ENCODE assay signal across 8 mouse cellular contexts in genomic region chr12:69357300-69357646, GRCm38 (mm10). TPM values are rescaled to one million over a fixed set of nuclear protein-coding genes. Genes with fewer than 3 reads are reported as not detected.
DNase-seq lines count a peak whose midpoint lies in the region; ATAC-seq lines count a peak whose summit lies in the region.

No protein-coding gene starts in this region.

- WGBS in embryonic facial prominence, embryonic 12.5 days = 6% methylated on average over 13 of the region's 13 CpGs
- 5% methylated on average over 13 of the region's 13 CpGs for WGBS in hindbrain, embryonic 15.5 days
- WGBS in midbrain, embryonic 16.5 days = 6% methylated on average over 13 of the region's 13 CpGs

- H3K27me3 ChIP-seq in embryonic facial prominence, embryonic 12.5 days = no peaks in the 10 kb centered on the region
- no peaks in the 10 kb centered on the region for H3K27me3 ChIP-seq in hindbrain, embryonic 15.5 days
- no peaks in the 10 kb centered on the region for H3K27me3 ChIP-seq in midbrain, embryonic 16.5 days (ENCODE audit: control insufficient read depth, insufficient read depth, low read depth, low read length)

- H3K9ac ChIP-seq in embryonic facial prominence, embryonic 12.5 days = peak overlapping the region; percentile 92; the same call in 1 of the 2 replicates
- peak overlapping the region; percentile 76 for H3K9ac ChIP-seq in hindbrain, embryonic 15.5 days
- H3K9ac ChIP-seq in midbrain, embryonic 16.5 days (ENCODE audit: low read depth, low read length) = peak overlapping the region; percentile 59

- peak; percentile 13 for DNase-seq in left cerebral cortex, postnatal 4 days
- DNase-seq in left cerebral cortex, adult 18-20 months (ENCODE audit: low spot score in 2 of 2) = no peak
- no peak for DNase-seq in T-cell, adult 2 months (ENCODE audit: low spot score)
- no peak for DNase-seq in urinary bladder, adult 18-20 months (ENCODE audit: low spot score in 2 of 2)

- H3K4me3 ChIP-seq in embryonic facial prominence, embryonic 12.5 days = peak overlapping the region; percentile 83
- H3K4me3 ChIP-seq in hindbrain, embryonic 15.5 days = peak overlapping the region; percentile 84
- H3K4me3 ChIP-seq in midbrain, embryonic 16.5 days (ENCODE audit: low read depth, low read length) = peak overlapping the region; percentile 92

- 0 out of 2 replicates have a peak, but pooled peaks cover under 1% of the 10 kb centered on the region for H3K4me1 ChIP-seq in embryonic facial prominence, embryonic 12.5 days
- peaks cover 22% of the 10 kb centered on the region for H3K4me1 ChIP-seq in hindbrain, embryonic 15.5 days (replicated peaks)
- peaks cover 14% of the 10 kb centered on the region for H3K4me1 ChIP-seq in midbrain, embryonic 16.5 days (ENCODE audit: control insufficient read depth, insufficient read depth, low read length)

- H3K9me3 ChIP-seq in embryonic facial prominence, embryonic 12.5 days = no peaks in the 10 kb centered on the region
- no peaks in the 10 kb centered on the region for H3K9me3 ChIP-seq in hindbrain, embryonic 15.5 days
- no peaks in the 10 kb centered on the region for H3K9me3 ChIP-seq in midbrain, embryonic 16.5 days (replicated peaks; ENCODE audit: control insufficient read depth, low read length, poor library complexity, severe bottlenecking)

- intact Hi-C loops in left cerebral cortex, postnatal 4 days (cut with DNase I) = no loop called here

- peaks cover 16% of the 10 kb centered on the region for H3K36me3 ChIP-seq in embryonic facial prominence, embryonic 12.5 days
- H3K36me3 ChIP-seq in hindbrain, embryonic 15.5 days = peaks cover 17% of the 10 kb centered on the region
- H3K36me3 ChIP-seq in midbrain, embryonic 16.5 days (ENCODE audit: control insufficient read depth, insufficient read depth, low read length) = peaks cover 5% of the 10 kb centered on the region; the same call in 1 of the 2 replicates

- H3K27ac ChIP-seq in embryonic facial prominence, embryonic 12.5 days = no peak overlapping the region
- peak overlapping the region; percentile 80; the same call in 1 of the 2 replicates for H3K27ac ChIP-seq in hindbrain, embryonic 15.5 days (replicated peaks)
- no peak overlapping the region; the same call in 1 of the 2 replicates for H3K27ac ChIP-seq in midbrain, embryonic 16.5 days (ENCODE audit: low read length)

- H3K4me2 ChIP-seq in embryonic facial prominence, embryonic 12.5 days (replicated peaks) = peak overlapping the region; percentile 68
- peak overlapping the region; percentile 93 for H3K4me2 ChIP-seq in hindbrain, embryonic 15.5 days
- H3K4me2 ChIP-seq in midbrain, embryonic 16.5 days (ENCODE audit: low read length) = peak overlapping the region; percentile 80

- no peak for ATAC-seq in embryonic facial prominence, embryonic 12.5 days (ENCODE audit: insufficient number of reproducible peaks, insufficient read depth, low FRiP score, low TSS enrichment)
- ATAC-seq in hindbrain, embryonic 15.5 days (ENCODE audit: low FRiP score, low read depth) = no peak
- no peak for ATAC-seq in midbrain, embryonic 16.5 days
- ATAC-seq in megakaryocyte progenitor cell, adult 5-6 weeks (replicated peaks; ENCODE audit: poor library complexity) = no peak

RNA-seq across cellular contexts. Expression of gene Nemf, which starts 0.3 kb away (rescaled TPM):
- total RNA-seq in left cerebral cortex, postnatal 4 days (2021) = 10 to 100 TPM; 50.9 to 51.1 TPM
- 10 to 100 TPM; 47.3 to 49.0 TPM for total RNA-seq in left cerebral cortex, adult 18-20 months (2021)
- polyA plus RNA-seq in embryonic facial prominence, embryonic 12.5 days (2016; fragmentation: Nextera tagmentation; extraction: Ambion mirVana) = 94.1 and 95.4 TPM in 2 replicates
- 84.0 and 87.4 TPM in 2 replicates for polyA plus RNA-seq in hindbrain, embryonic 15.5 days (2015; fragmentation: Nextera tagmentation; extraction: Ambion mirVana)
- 86.5 and 91.1 TPM in 2 replicates for polyA plus RNA-seq in midbrain, embryonic 16.5 days (2015; fragmentation: Nextera tagmentation; extraction: Ambion mirVana)
- total RNA-seq in megakaryocyte progenitor cell, adult 5-6 weeks (2015) = 62.7 and 76.9 TPM in 2 replicates
- total RNA-seq in megakaryocyte progenitor cell, adult 5-6 weeks (2017) = 80.0 and 130 TPM in 2 replicates

RNA-seq across cellular contexts. Expression of gene Arf6, which starts 14.7 kb away (rescaled TPM):
- total RNA-seq in left cerebral cortex, postnatal 4 days (2021) = 10 to 100 TPM; 70.7 to 71.8 TPM
- total RNA-seq in left cerebral cortex, adult 18-20 months (2021) = 10 to 100 TPM; 56.6 to 57.9 TPM
- polyA plus RNA-seq in embryonic facial prominence, embryonic 12.5 days (2016; fragmentation: Nextera tagmentation; extraction: Ambion mirVana) = 68.5 and 72.2 TPM in 2 replicates
- polyA plus RNA-seq in hindbrain, embryonic 15.5 days (2015; fragmentation: Nextera tagmentation; extraction: Ambion mirVana) = 30.8 and 30.9 TPM in 2 replicates
- 20.4 and 20.7 TPM in 2 replicates for polyA plus RNA-seq in midbrain, embryonic 16.5 days (2015; fragmentation: Nextera tagmentation; extraction: Ambion mirVana)
- total RNA-seq in megakaryocyte progenitor cell, adult 5-6 weeks (2015) = 89.6 and 90.6 TPM in 2 replicates
- 145 and 148 TPM in 2 replicates for total RNA-seq in megakaryocyte progenitor cell, adult 5-6 weeks (2017)

RNA-seq across cellular contexts. Expression of gene Gm9887, which starts 15.0 kb away (rescaled TPM):
- 1 to 10 TPM in 1 of 2 experiments, not detected in 1; 1.4 TPM for total RNA-seq in left cerebral cortex, postnatal 4 days (2021)
- under 1 TPM; 0.65 to 0.80 TPM for total RNA-seq in left cerebral cortex, adult 18-20 months (2021)
- polyA plus RNA-seq in embryonic facial prominence, embryonic 12.5 days (2016; fragmentation: Nextera tagmentation; extraction: Ambion mirVana) = 2.4 and 3.7 TPM in 2 replicates
- 0.89 and 1.5 TPM in 2 replicates for polyA plus RNA-seq in hindbrain, embryonic 15.5 days (2015; fragmentation: Nextera tagmentation; extraction: Ambion mirVana)
- 0.88 and 0.99 TPM in 2 replicates for polyA plus RNA-seq in midbrain, embryonic 16.5 days (2015; fragmentation: Nextera tagmentation; extraction: Ambion mirVana)
- total RNA-seq in megakaryocyte progenitor cell, adult 5-6 weeks (2015) = not detected in 2 replicates
- total RNA-seq in megakaryocyte progenitor cell, adult 5-6 weeks (2017) = 1.5 TPM in 1 of 2 replicates, not detected in the other
